Mouse (Mus musculus) spleen, postnatal 0 days (tissue): ENCODE data around the gene Gm5105. TPM values are rescaled to one million over a fixed set of nuclear protein-coding genes. Genes with fewer than 3 reads are reported as not detected.

Experiments
- polyA plus RNA-seq: library from polyadenylated mRNA; unstranded; fragments of >200 nt; fragmentation: Nextera tagmentation; extraction: Ambion mirVana; gene quantifications from 2 replicates; pipeline ENCODE4 v1.2.1, GENCODE M21; 2015

The Gm5105 gene
- 0.07 and 0.24 TPM in 2 replicates for polyA plus RNA-seq

DNA sequence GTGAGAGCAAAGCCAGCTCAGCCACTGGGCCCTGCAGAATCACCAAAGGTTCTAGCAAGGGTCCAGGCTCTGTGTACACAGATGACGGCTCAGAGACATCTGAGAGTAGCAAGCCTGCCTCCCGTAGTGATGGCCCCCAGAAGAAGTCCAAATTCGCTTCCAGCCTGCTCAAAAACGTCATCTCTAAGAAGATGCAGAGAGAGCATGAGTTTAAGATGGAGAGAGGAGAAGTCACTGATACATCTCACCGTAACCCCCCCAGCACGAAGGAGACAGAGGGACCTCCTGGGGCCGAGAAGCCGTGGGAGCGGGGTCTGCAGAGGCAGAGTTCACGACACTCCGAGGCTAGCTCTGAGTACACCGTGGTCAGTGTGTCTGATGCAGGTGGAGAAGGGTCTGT, at the start of gene Gm5105:
Gene Gm5105, minus strand, starts transcription at position 101 of the 400 bp plus-strand sequence.

DNA sequence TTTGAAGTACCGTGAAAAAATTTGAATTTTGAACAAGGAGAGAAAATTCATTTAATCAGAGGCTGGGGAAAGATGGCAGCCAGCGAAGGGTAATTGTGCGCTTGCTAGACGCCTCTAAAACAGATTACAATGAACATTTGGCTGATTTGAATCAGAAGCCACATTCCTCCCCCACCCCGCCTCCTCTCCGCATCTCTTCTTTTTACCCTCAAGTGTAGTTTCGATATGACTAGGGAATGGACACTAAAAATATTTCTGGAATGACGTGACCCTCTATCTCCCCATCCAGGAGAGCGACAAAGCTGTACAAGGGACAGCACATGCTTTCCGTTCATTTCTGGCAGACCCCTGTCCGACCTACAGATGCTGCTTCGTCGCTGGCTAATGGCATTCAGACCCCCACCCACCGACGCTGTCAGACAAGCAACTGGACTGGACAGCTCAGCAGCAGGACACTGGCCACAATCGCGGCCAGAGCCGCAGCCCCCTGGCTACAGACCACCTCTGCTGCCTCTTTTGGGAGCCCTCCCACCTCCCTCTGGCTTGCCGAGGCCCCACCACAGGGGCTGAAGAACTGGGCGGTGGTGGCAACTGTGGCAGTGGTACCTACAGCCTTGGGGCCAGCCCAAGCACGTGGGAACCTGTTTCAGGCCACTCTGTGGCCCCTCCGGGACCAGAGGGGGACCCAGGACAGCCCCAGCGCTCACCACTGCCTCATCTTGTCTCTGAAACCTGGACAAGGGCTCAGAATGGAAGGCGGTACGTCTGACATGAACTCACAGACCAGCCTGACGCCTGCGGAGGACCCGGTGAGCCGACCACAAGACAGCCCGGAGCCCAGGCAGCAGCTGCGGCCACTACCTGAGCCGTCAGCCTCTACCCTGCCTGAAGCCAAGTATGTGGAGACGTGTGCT, 2.2 kb downstream of the Gm5105 start, which contains the start of gene 1110002E22Rik:
Gene 1110002E22Rik, plus strand, starts transcription at position 321 of the 914 bp plus-strand sequence.

Other genes with a start within 250 kb of the Gm5105 start
- gene H2afz, start 202.9 kb downstream of the Gm5105 start, polyA plus RNA-seq = 1,639 and 1,838 TPM in 2 replicates
- 6.1 and 7.4 TPM in 2 replicates for gene Dnajb14, start 199.7 kb downstream of the Gm5105 start, polyA plus RNA-seq
- 69.5 and 76.4 TPM in 2 replicates for gene Lamtor3, start 148.9 kb downstream of the Gm5105 start, polyA plus RNA-seq
- gene Dapp1, start 85.8 kb downstream of the Gm5105 start, polyA plus RNA-seq = 24.1 and 28.9 TPM in 2 replicates
- gene 1110002E22Rik, start 2.3 kb downstream of the Gm5105 start, polyA plus RNA-seq = 0.28 and 0.36 TPM in 2 replicates
- 6.3 and 7.0 TPM in 2 replicates for gene Trmt10a, start 76.1 kb upstream of the Gm5105 start, polyA plus RNA-seq
- gene Mttp, start 77.6 kb upstream of the Gm5105 start, polyA plus RNA-seq = 5.7 and 5.9 TPM in 2 replicates
- not detected in 2 replicates for gene 4930579F01Rik, start 126.4 kb upstream of the Gm5105 start, polyA plus RNA-seq
- 0.10 TPM in 1 of 2 replicates, not detected in the other for gene Adh7, start 150.4 kb upstream of the Gm5105 start, polyA plus RNA-seq
- 3.0 and 4.3 TPM in 2 replicates for gene Adh1, start 193.6 kb upstream of the Gm5105 start, polyA plus RNA-seq
- gene Adh6a, start 245.9 kb upstream of the Gm5105 start, polyA plus RNA-seq = not detected in 2 replicates